Mouse (Mus musculus) midbrain, embryonic 10.5 days (tissue): ENCODE measurements around the gene Pcolce. TPM values are rescaled to one million over a fixed set of nuclear protein-coding genes. Genes with fewer than 3 reads are reported as not detected.
"Not testable (repeated sequence)": the region's sequence is repeated elsewhere in the genome, so short reads cannot be mapped to it uniquely, and the experiment has no call there.

Experiments used
- DNase-seq: peaks from one replicate; pipeline ENCODE4 v3.0.0-alpha.2; 2017; ENCODE audit warnings: low spot score
- H3K27ac ChIP-seq: fragments of 300-500 bp; sonication (generic); replicated peaks from 2 replicates; pipeline ENCODE4 v1.5.1; 2016; ENCODE audit warnings: mild to moderate bottlenecking
- H3K27me3 ChIP-seq: fragments of 300-500 bp; sonication (generic); 2 replicates; pipeline ENCODE4 v1.6.1; 2016; ENCODE audit warnings: low read depth, mild to moderate bottlenecking; ENCODE audit not compliant: poor library complexity, severe bottlenecking
- H3K36me3 ChIP-seq: fragments of 300-500 bp; sonication (generic); 2 replicates; pipeline ENCODE4 v1.6.1; 2016; ENCODE audit warnings: mild to moderate bottlenecking, moderate library complexity
- H3K4me1 ChIP-seq: fragments of 300-500 bp; sonication (generic); 2 replicates; pipeline ENCODE4 v1.6.1; 2016
- H3K4me3 ChIP-seq: fragments of 300-500 bp; sonication (generic); 2 replicates; pipeline ENCODE4 v1.5.1; 2016; ENCODE audit warnings: mild to moderate bottlenecking, moderate library complexity
- H3K9me3 ChIP-seq: fragments of 300-500 bp; sonication (generic); replicated peaks from 2 replicates; pipeline ENCODE4 v1.6.1; 2016; ENCODE audit warnings: mild to moderate bottlenecking
- WGBS: fragments of 180-500 bp; shearing (Covaris S2); methylation state at CpG from one replicate; pipeline ENCODE4 v1.1.7; 2016; 5-methylcytosine and 5-hydroxymethylcytosine counted together
- polyA plus RNA-seq: library from polyadenylated mRNA; unstranded; fragments of >200 nt; fragmentation: Nextera tagmentation; extraction: Ambion mirVana; gene quantifications from 2 replicates; pipeline ENCODE4 v1.2.1, GENCODE M21; 2016

Pcolce gene
- polyA plus RNA-seq, 1 experiment from 2014 or later: 61.4 TPM

GRCm38 (mm10) chr5:137623937-137624530 lies 10.4 kb upstream of the Pcolce start:
- H3K4me1 ChIP-seq: peaks cover 29% of the 10 kb centered on the region
- H3K4me3 ChIP-seq: no peak overlapping the region
- no peak for DNase-seq
- no peaks in the 10 kb centered on the region for H3K9me3 ChIP-seq
- 90% methylated on average over 11 of the region's 11 CpGs for WGBS
- no peaks in the 10 kb centered on the region for H3K36me3 ChIP-seq
- H3K27me3 ChIP-seq: no peaks in the 10 kb centered on the region
- H3K27ac ChIP-seq: no peak overlapping the region

GRCm38 (mm10) chr5:137615347-137615746 lies 1.8 kb upstream of the Pcolce start:
- Histone ChIP-seq H3K9me3 (no peaks in the 10 kb centered on the region), H3K4me3 (no peak overlapping the region), H3K27me3 (peaks cover 3% of the 10 kb centered on the region; the same call in 1 of the 2 replicates), H3K27ac (no peak overlapping the region), H3K4me1 (peaks cover 35% of the 10 kb centered on the region), H3K36me3 (no peaks in the 10 kb centered on the region)
- WGBS: 91% methylated on average over 7 of the region's 7 CpGs
- no peak for DNase-seq

GRCm38 (mm10) chr5:137614921-137615320 lies 1.3 kb upstream of the Pcolce start:
- not testable (repeated sequence) for H3K27ac ChIP-seq, H3K36me3 ChIP-seq, H3K4me3 ChIP-seq, H3K9me3 ChIP-seq, DNase-seq, H3K27me3 ChIP-seq
- H3K4me1 ChIP-seq: peaks cover 38% of the 10 kb centered on the region
- 89% methylated on average over 2 of the region's 2 CpGs for WGBS

GRCm38 (mm10) chr5:137613076-137613475 lies 508 bp downstream of the Pcolce start:
- DNase-seq: no peak
- H3K27ac ChIP-seq: peak overlapping the region; percentile 76
- no peaks in the 10 kb centered on the region for H3K36me3 ChIP-seq
- whole genome bisulfite sequencing: 68% methylated on average over 5 of the region's 5 CpGs
- no peaks in the 10 kb centered on the region for H3K9me3 ChIP-seq
- H3K4me1 ChIP-seq: peaks cover 55% of the 10 kb centered on the region
- no peak overlapping the region; the same call in 1 of the 2 replicates for H3K4me3 ChIP-seq
- H3K27me3 ChIP-seq: peaks cover 24% of the 10 kb centered on the region

- H3K27me3 ChIP-seq: peaks cover 37% of the 10 kb centered on the region
- peak overlapping the region; percentile 25 for H3K4me3 ChIP-seq
- peak; percentile 63 for DNase-seq
- 31% methylated on average over 6 of the region's 6 CpGs for WGBS
- H3K4me1 ChIP-seq: peaks cover 61% of the 10 kb centered on the region
- H3K9me3 ChIP-seq: no peaks in the 10 kb centered on the region
- peak overlapping the region; percentile 76 for H3K27ac ChIP-seq
- H3K36me3 ChIP-seq: peaks cover 9% of the 10 kb centered on the region; the same call in 1 of the 2 replicates
Observed at GRCm38 (mm10) chr5:137611245-137611602, 2.4 kb downstream of the Pcolce start.

GRCm38 (mm10) chr5:137610548-137611244 lies 2.9 kb downstream of the Pcolce start:
- no peaks in the 10 kb centered on the region for H3K9me3 ChIP-seq
- H3K27me3 ChIP-seq: peaks cover 37% of the 10 kb centered on the region
- peak overlapping the region; percentile 76 for H3K27ac ChIP-seq
- H3K4me1 ChIP-seq: peaks cover 65% of the 10 kb centered on the region
- 19% methylated on average over 12 of the region's 12 CpGs for WGBS
- H3K4me3 ChIP-seq: peak overlapping the region; percentile 25
- peak; percentile 66 for DNase-seq
- H3K36me3 ChIP-seq: peaks cover 14% of the 10 kb centered on the region; the same call in 1 of the 2 replicates

- Histone ChIP-seq H3K4me1 (peaks cover 71% of the 10 kb centered on the region), H3K36me3 (peaks cover 14% of the 10 kb centered on the region; the same call in 1 of the 2 replicates), H3K27me3 (peaks cover 37% of the 10 kb centered on the region), H3K9me3 (no peaks in the 10 kb centered on the region), H3K4me3 (peak overlapping the region; percentile 25), H3K27ac (peak overlapping the region; percentile 76)
- no peak for DNase-seq
- WGBS: 76% methylated on average over 4 of the region's 4 CpGs
Observed at GRCm38 (mm10) chr5:137610056-137610455, 3.5 kb downstream of the Pcolce start.

- DNase-seq: no peak
- H3K4me1 ChIP-seq: peaks cover 71% of the 10 kb centered on the region
- H3K27me3 ChIP-seq: peaks cover 37% of the 10 kb centered on the region
- WGBS: 61% methylated on average over 3 of the region's 3 CpGs
- no peak overlapping the region for H3K27ac ChIP-seq
- H3K36me3 ChIP-seq: peaks cover 14% of the 10 kb centered on the region; the same call in 1 of the 2 replicates
- no peak overlapping the region for H3K4me3 ChIP-seq
- H3K9me3 ChIP-seq: no peaks in the 10 kb centered on the region
Observed at GRCm38 (mm10) chr5:137609292-137609691, 4.3 kb downstream of the Pcolce start.

- Histone ChIP-seq H3K27ac (peak overlapping the region; percentile 59), H3K27me3 (peaks cover 37% of the 10 kb centered on the region), H3K4me1 (peaks cover 74% of the 10 kb centered on the region), H3K9me3 (no peaks in the 10 kb centered on the region), H3K4me3 (peak overlapping the region; percentile 43), H3K36me3 (peaks cover 14% of the 10 kb centered on the region; the same call in 1 of the 2 replicates)
- 16% methylated on average over 23 of the region's 23 CpGs for WGBS
- DNase-seq: no peak
Observed at GRCm38 (mm10) chr5:137608654-137609190, 4.9 kb downstream of the Pcolce start.

GRCm38 (mm10) chr5:137607860-137608653 lies 5.5 kb downstream of the Pcolce start:
- Histone ChIP-seq H3K4me1 (peaks cover 73% of the 10 kb centered on the region), H3K4me3 (peak overlapping the region; percentile 43), H3K9me3 (no peaks in the 10 kb centered on the region), H3K27me3 (peaks cover 37% of the 10 kb centered on the region), H3K36me3 (peaks cover 14% of the 10 kb centered on the region; the same call in 1 of the 2 replicates), H3K27ac (peak overlapping the region; percentile 59)
- WGBS: 7% methylated on average over 26 of the region's 26 CpGs
- peak; percentile 20 for DNase-seq

GRCm38 (mm10) chr5:137601365-137601729 lies 12.2 kb downstream of the Pcolce start:
- peak overlapping the region; percentile 97 for H3K27ac ChIP-seq

GRCm38 (mm10) chr5:137600619-137601364 lies 12.8 kb downstream of the Pcolce start, which contains the start of gene Mospd3:
Gene Mospd3, minus strand, starts transcription at chr5:137601058.
- no peaks in the 10 kb centered on the region for H3K27me3 ChIP-seq
- H3K27ac ChIP-seq: peak within 1 kb of the TSS; percentile 97
- no peaks in the 10 kb centered on the region; the same call in 1 of the 2 replicates for H3K9me3 ChIP-seq
- peaks cover 19% of the 10 kb centered on the region for H3K36me3 ChIP-seq
- peaks cover 55% of the 10 kb centered on the region for H3K4me1 ChIP-seq
- H3K4me3 ChIP-seq: peak within 1 kb of the TSS; percentile 67
- peak; percentile 96 for DNase-seq
- under 1% methylated on average over 41 of the region's 41 CpGs for WGBS

More at GRCm38 (mm10) chr5:137601365-137601729, 12.2 kb downstream of the Pcolce start:
- Histone ChIP-seq H3K27me3 (no peaks in the 10 kb centered on the region), H3K4me3 (peak overlapping the region; percentile 67), H3K36me3 (peaks cover 24% of the 10 kb centered on the region), H3K9me3 (no peaks in the 10 kb centered on the region; the same call in 1 of the 2 replicates), H3K4me1 (peaks cover 58% of the 10 kb centered on the region)
- peak; percentile 55 for DNase-seq
- under 1% methylated on average over 22 of the region's 22 CpGs for WGBS
